Mouse (Mus musculus): ENCODE measurements around the gene Sucla2.

DNA sequence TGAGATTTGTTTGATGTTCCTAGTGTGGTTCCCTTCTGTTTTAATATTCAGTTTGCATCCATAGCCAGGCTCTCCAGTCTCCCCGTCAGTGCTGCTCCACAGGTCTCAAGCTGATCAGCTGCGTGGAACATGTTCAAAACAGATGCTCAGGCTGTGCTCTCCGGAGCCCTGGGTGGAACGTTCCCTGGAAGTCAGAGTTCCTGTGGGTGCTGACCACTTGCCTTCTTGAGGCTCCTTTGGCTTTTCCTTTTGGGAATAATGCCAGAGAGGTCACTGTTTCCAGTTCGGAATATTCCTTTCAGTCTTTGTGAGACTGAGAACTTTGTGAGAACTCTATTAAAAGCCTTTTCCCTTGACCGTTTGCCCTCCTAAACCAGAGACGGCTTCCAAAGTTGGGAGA, 49.6 kb upstream of the Sucla2 start:
- TF ChIP-seq CTCF (IDR thresholded peaks at IDR 0.05; ENCODE audit: low read depth, low read length) (no peak), POLR2A (IDR thresholded peaks at IDR 0.05; ENCODE audit: borderline replicate concordance, low read depth, low read length) (no peak)

All from bone marrow macrophage, adult 2 months (primary cell).